Mouse (Mus musculus): ENCODE measurements at regions not wholly inside any gene's neighbourhood (a gene's known extent, or its start where the extent isn't known, plus 50 kb on each side); places are given as distances from the start of the nearest gene placed in this dataset.
A peak's percentile ranks its signal among the peaks of the same experiment; 100 is the strongest.

DNA sequence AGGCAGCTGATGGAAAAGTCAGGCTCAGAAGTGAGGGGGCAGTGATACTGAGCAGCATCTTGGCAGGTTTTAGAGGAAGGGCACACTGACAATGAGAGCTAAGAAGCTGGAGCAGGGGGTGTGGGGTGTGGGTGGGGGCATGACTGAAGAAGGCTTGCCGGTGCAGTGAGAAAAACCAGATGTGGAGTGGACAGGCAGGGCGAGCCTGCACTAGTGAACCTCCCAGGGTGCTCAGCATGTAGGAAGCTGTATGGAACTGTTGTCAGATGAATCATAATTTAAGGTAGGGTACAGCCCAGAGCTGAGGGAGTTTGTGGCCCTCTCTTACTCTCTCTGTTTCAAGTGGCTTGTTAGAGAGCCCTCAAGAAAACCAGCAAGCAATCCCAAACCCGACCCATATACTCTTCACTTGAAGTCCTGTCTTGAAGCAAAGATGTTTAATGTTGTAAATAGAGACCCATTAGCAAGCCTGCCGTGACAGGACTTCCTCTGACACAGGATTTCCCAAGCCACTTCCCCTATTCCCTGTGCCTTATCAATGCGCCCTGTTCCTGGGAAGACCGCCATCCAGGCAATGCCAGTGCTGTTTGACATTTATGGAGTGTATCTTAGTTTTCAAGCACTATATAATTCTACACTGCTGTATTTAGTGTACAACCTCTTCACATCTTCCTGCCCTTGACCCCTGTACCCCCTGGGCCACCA lies 90.4 kb upstream of the Npvf start:
- no peak overlapping the region for H3K4me2 ChIP-seq (ENCODE audit: low read depth)
- H3K4me3 ChIP-seq (ENCODE audit: low read depth, low read length), result no peak overlapping the region
- no peak overlapping the region for H3K27ac ChIP-seq (ENCODE audit: low read depth, low read length)
- no peak overlapping the region for H3K9ac ChIP-seq (ENCODE audit: low read length)
- no peaks in the 10 kb centered on the region for H3K27me3 ChIP-seq (ENCODE audit: control insufficient read depth, insufficient read depth, low read length)
- no peaks in the 10 kb centered on the region for H3K36me3 ChIP-seq (ENCODE audit: control insufficient read depth, insufficient read depth, low read length)
- WGBS, result 67% methylated on average over 6 of the region's 6 CpGs
- ATAC-seq (ENCODE audit: insufficient read depth, low FRiP score, low TSS enrichment) (no peak), DNase-seq (ENCODE audit: low spot score) (no peak)
- H3K4me1 ChIP-seq (ENCODE audit: control insufficient read depth, insufficient read depth, low read length), result no peaks in the 10 kb centered on the region
- no peaks in the 10 kb centered on the region for H3K9me3 ChIP-seq (ENCODE audit: control insufficient read depth, low read length)

DNA sequence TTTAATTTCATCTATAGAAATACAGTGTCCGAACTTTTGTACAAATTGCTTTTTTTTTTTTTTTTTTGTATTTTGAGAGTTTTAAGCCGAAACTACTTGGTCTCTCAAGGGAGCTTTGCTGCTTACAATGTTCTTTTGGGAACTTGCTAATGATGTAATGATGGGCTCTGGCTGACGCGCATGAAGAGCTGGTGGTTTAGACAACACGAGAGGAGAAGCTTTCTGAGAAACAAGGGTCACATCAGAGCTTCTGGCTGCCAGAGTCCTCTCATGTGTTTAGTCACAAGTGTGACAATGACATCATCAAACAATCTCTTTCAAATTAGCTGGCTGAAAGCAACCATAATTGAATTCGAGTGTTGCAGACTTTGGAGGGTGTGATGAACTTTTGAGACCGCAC lies 98.9 kb upstream of the Npvf start:
- ATAC-seq (ENCODE audit: insufficient read depth, low FRiP score, low TSS enrichment), result no peak
- Histone ChIP-seq H3K9ac (ENCODE audit: low read length) (no peak overlapping the region), H3K4me3 (ENCODE audit: low read depth, low read length) (no peak overlapping the region), H3K36me3 (ENCODE audit: control insufficient read depth, insufficient read depth, low read length) (no peaks in the 10 kb centered on the region), H3K9me3 (ENCODE audit: control insufficient read depth, low read length) (no peaks in the 10 kb centered on the region), H3K27ac (ENCODE audit: low read depth, low read length) (no peak overlapping the region), H3K4me2 (ENCODE audit: low read depth) (no peak overlapping the region), H3K27me3 (ENCODE audit: control insufficient read depth, insufficient read depth, low read length) (no peaks in the 10 kb centered on the region), H3K4me1 (ENCODE audit: control insufficient read depth, insufficient read depth, low read length) (no peaks in the 10 kb centered on the region)
- DNase-seq (ENCODE audit: low spot score), result no peak
- 88% methylated on average over 7 of the region's 7 CpGs for WGBS

DNA sequence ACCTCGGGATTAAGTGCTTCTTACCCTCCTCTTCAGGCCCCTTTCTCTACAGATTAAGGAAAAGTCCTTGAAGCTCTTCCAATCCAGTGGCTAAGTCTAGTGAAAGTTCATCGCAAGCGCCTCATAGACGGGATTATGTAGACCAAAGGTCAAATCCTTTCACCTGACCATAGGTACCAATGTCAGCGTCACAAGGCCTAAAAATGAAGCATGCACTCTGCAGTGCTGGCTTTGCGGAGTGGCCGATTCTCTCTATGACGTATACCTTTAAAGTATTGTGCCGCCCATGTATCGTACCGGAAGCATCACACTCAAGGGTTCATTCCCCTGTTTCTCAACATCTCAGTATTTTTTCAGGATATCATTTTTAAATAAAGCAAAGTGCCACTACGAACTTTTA lies 100.5 kb upstream of the Npvf start:
- Histone ChIP-seq H3K9me3 (ENCODE audit: control insufficient read depth, low read length) (no peaks in the 10 kb centered on the region), H3K4me2 (ENCODE audit: low read depth) (no peak overlapping the region), H3K9ac (ENCODE audit: low read length) (no peak overlapping the region), H3K27ac (ENCODE audit: low read depth, low read length) (no peak overlapping the region), H3K4me3 (ENCODE audit: low read depth, low read length) (no peak overlapping the region), H3K27me3 (ENCODE audit: control insufficient read depth, insufficient read depth, low read length) (no peaks in the 10 kb centered on the region), H3K36me3 (ENCODE audit: control insufficient read depth, insufficient read depth, low read length) (no peaks in the 10 kb centered on the region), H3K4me1 (ENCODE audit: control insufficient read depth, insufficient read depth, low read length) (no peaks in the 10 kb centered on the region)
- DNase-seq (ENCODE audit: low spot score) (no peak), ATAC-seq (ENCODE audit: insufficient read depth, low FRiP score, low TSS enrichment) (no peak)
- 94% methylated on average over 12 of the region's 12 CpGs for WGBS

DNA sequence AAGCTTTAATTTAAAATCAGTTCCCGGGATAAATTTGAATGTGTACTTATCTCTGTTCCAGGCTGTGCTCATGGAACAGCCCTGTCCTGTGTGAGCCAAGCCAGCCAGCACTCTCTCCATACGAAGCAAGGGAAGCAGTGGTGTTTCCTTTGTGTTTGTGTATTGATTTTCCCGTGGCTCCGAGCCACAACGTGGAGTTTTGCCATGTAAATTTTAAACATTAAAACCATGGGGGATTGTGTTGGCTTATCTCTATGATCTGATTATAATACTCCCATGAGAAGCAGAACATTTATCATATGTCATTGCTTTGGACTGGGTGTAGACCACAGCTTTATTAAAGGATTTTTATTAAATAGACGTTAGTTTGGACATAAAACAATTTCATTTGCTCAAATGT lies 106.1 kb upstream of the Npvf start:
- no peak overlapping the region for H3K4me2 ChIP-seq (ENCODE audit: low read depth)
- no peaks in the 10 kb centered on the region for H3K36me3 ChIP-seq (ENCODE audit: control insufficient read depth, insufficient read depth, low read length)
- WGBS, result 82% methylated on average over 6 of the region's 6 CpGs
- H3K9ac ChIP-seq (ENCODE audit: low read length), result no peak overlapping the region
- no peak for ATAC-seq (ENCODE audit: insufficient read depth, low FRiP score, low TSS enrichment)
- no peak overlapping the region for H3K4me3 ChIP-seq (ENCODE audit: low read depth, low read length)
- no peak for DNase-seq (ENCODE audit: low spot score)
- no peaks in the 10 kb centered on the region for H3K9me3 ChIP-seq (ENCODE audit: control insufficient read depth, low read length)
- H3K27ac ChIP-seq (ENCODE audit: low read depth, low read length), result no peak overlapping the region
- H3K4me1 ChIP-seq (ENCODE audit: control insufficient read depth, insufficient read depth, low read length), result no peaks in the 10 kb centered on the region
- no peaks in the 10 kb centered on the region for H3K27me3 ChIP-seq (ENCODE audit: control insufficient read depth, insufficient read depth, low read length)

DNA sequence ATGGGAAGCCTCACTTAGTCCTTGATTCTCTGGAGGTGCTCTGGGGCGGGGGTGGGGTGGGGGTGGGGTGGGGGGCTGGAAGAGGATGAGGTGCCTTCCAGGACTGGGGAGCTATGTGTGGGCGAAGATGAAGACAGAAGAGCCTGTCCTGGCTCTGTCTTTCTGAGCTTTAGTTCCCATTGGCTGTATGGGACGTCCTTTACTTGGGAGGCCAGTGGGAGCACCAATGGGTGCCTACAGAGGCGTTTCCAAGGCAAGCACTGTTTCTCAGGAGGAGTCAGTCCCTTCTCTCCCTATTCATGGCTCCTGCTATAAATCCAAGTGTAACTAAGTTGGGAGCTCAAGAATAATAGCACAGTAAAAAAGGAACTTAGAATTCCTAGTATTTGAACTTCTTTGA lies 108.9 kb upstream of the Npvf start:
- Histone ChIP-seq H3K36me3 (ENCODE audit: control insufficient read depth, insufficient read depth, low read length) (no peaks in the 10 kb centered on the region), H3K27me3 (ENCODE audit: control insufficient read depth, insufficient read depth, low read length) (no peaks in the 10 kb centered on the region), H3K4me2 (ENCODE audit: low read depth) (no peak overlapping the region), H3K4me3 (ENCODE audit: low read depth, low read length) (no peak overlapping the region), H3K27ac (ENCODE audit: low read depth, low read length) (no peak overlapping the region), H3K9me3 (ENCODE audit: control insufficient read depth, low read length) (no peaks in the 10 kb centered on the region), H3K4me1 (ENCODE audit: control insufficient read depth, insufficient read depth, low read length) (peaks cover 3% of the 10 kb centered on the region; the same call in 1 of the 2 replicates), H3K9ac (ENCODE audit: low read length) (no peak overlapping the region)
- 35% methylated on average over 4 of the region's 4 CpGs for WGBS
- peak; percentile 44 for DNase-seq (ENCODE audit: low spot score)
- ATAC-seq (ENCODE audit: insufficient read depth, low FRiP score, low TSS enrichment), result peak; percentile 93

DNA sequence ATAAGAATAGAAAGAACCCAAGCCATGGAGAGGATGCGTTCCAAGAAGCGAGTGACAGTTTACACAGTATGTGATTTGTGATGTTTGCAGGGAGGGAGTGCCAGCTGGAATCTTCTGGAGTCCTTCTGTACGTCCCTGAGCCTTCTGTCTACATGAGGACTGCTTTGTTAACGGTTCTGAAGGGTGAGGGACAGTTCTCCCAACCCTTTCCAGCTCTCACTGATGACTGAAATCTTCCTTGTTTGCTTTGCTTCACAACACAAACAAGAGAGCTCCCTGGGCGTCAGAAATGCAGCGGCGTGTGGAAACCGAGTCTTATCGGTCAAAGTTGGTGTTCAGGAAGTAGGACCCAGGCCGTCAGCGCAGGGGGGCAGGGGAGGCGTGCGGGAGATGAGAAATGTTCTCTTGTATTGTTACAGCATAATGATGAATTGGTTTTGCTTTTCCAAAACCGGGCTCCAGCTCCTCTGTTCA lies 112.2 kb upstream of the Npvf start:
- no peak overlapping the region for H3K9ac ChIP-seq (ENCODE audit: low read length)
- no peaks in the 10 kb centered on the region for H3K9me3 ChIP-seq (ENCODE audit: control insufficient read depth, low read length)
- 54% methylated on average over 14 of the region's 14 CpGs for WGBS
- H3K4me3 ChIP-seq (ENCODE audit: low read depth, low read length), result no peak overlapping the region
- H3K27me3 ChIP-seq (ENCODE audit: control insufficient read depth, insufficient read depth, low read length), result no peaks in the 10 kb centered on the region
- no peak overlapping the region for H3K4me2 ChIP-seq (ENCODE audit: low read depth)
- H3K36me3 ChIP-seq (ENCODE audit: control insufficient read depth, insufficient read depth, low read length), result no peaks in the 10 kb centered on the region
- H3K4me1 ChIP-seq (ENCODE audit: control insufficient read depth, insufficient read depth, low read length), result peaks cover 3% of the 10 kb centered on the region; the same call in 1 of the 2 replicates
- peak; percentile 40 for DNase-seq (ENCODE audit: low spot score)
- H3K27ac ChIP-seq (ENCODE audit: low read depth, low read length), result peak overlapping the region; percentile 3; the same call in 1 of the 2 replicates
- ATAC-seq (ENCODE audit: insufficient read depth, low FRiP score, low TSS enrichment), result no peak

DNA sequence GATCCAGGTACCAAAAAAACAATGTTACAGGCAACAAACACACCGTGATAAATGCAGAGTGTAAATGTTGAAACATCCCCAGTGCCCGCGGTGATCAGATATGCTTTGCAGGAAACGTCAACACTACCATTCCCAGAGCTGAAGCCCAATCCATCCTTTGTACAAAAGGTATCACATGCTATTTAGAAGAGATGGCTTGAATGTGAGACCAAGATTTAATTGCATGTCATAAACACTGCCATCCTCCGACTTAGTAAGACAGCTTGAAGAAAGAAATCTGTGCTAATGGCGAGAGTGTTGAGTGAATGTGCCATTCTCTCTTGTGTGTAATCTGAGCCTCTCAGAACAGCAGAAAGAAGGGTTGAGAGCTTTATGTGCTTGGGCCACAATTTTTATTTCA lies 112.9 kb upstream of the Npvf start:
- no peak for DNase-seq (ENCODE audit: low spot score)
- no peak overlapping the region for H3K9ac ChIP-seq (ENCODE audit: low read length)
- peaks cover 3% of the 10 kb centered on the region; the same call in 1 of the 2 replicates for H3K4me1 ChIP-seq (ENCODE audit: control insufficient read depth, insufficient read depth, low read length)
- 0 out of 2 replicates have a peak overlapping the region, but pooled peaks have one; percentile 11 for H3K27ac ChIP-seq (ENCODE audit: low read depth, low read length)
- H3K36me3 ChIP-seq (ENCODE audit: control insufficient read depth, insufficient read depth, low read length), result no peaks in the 10 kb centered on the region
- 44% methylated on average over 6 of the region's 6 CpGs for WGBS
- no peak overlapping the region for H3K4me2 ChIP-seq (ENCODE audit: low read depth)
- ATAC-seq (ENCODE audit: insufficient read depth, low FRiP score, low TSS enrichment), result no peak
- H3K4me3 ChIP-seq (ENCODE audit: low read depth, low read length), result no peak overlapping the region
- H3K9me3 ChIP-seq (ENCODE audit: control insufficient read depth, low read length), result no peaks in the 10 kb centered on the region
- H3K27me3 ChIP-seq (ENCODE audit: control insufficient read depth, insufficient read depth, low read length), result no peaks in the 10 kb centered on the region

DNA sequence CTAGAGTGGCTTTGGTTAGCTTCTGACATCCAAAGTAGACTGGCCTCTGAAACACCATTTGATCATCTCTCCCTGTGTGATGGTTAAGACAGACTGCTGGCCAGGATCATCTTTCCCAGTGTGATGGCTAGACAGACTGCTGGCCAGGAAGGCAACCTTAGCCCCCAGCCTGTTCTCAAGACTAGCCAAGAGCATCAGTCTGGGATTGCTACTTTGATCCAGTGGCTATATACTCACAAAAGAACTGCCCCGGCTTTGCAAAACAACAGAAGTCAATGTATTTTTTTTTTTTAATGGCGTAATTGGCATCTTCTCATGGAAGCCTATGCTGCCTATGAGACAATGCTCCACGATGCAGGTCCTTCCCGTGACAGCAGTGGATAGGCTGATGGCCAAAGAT lies 113.6 kb upstream of the Npvf start:
- Histone ChIP-seq H3K9ac (ENCODE audit: low read length) (no peak overlapping the region), H3K4me1 (ENCODE audit: control insufficient read depth, insufficient read depth, low read length) (peaks cover 3% of the 10 kb centered on the region; the same call in 1 of the 2 replicates), H3K9me3 (ENCODE audit: control insufficient read depth, low read length) (no peaks in the 10 kb centered on the region), H3K4me3 (ENCODE audit: low read depth, low read length) (no peak overlapping the region), H3K36me3 (ENCODE audit: control insufficient read depth, insufficient read depth, low read length) (no peaks in the 10 kb centered on the region), H3K27me3 (ENCODE audit: control insufficient read depth, insufficient read depth, low read length) (no peaks in the 10 kb centered on the region), H3K27ac (ENCODE audit: low read depth, low read length) (no peak overlapping the region), H3K4me2 (ENCODE audit: low read depth) (no peak overlapping the region)
- 86% methylated on average over 4 of the region's 4 CpGs for WGBS
- ATAC-seq (ENCODE audit: insufficient read depth, low FRiP score, low TSS enrichment), result no peak
- DNase-seq (ENCODE audit: low spot score), result no peak

DNA sequence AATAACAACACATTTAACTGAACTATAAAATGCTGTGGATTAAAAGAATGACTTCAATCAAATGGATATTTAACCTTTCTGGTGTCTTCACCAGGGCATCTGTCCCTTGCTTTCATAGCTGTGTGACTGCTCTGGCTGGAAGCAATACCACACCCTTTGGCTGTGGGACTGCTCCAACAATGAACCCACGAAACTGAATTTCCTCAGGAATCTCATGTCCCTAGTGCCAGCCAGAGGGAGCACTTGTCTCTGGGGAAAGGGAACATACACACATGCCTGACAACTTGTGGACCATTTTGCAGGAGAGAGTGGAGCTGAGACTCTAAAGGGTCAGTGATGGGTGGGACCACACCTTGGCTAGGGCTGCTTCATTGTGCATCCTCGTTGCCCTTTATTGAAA lies 114.9 kb upstream of the Npvf start:
- no peak overlapping the region for H3K27ac ChIP-seq (ENCODE audit: low read depth, low read length)
- ATAC-seq (ENCODE audit: insufficient read depth, low FRiP score, low TSS enrichment), result no peak
- peaks cover 3% of the 10 kb centered on the region; the same call in 1 of the 2 replicates for H3K4me1 ChIP-seq (ENCODE audit: control insufficient read depth, insufficient read depth, low read length)
- H3K27me3 ChIP-seq (ENCODE audit: control insufficient read depth, insufficient read depth, low read length), result no peaks in the 10 kb centered on the region
- no peak overlapping the region for H3K4me3 ChIP-seq (ENCODE audit: low read depth, low read length)
- no peaks in the 10 kb centered on the region for H3K36me3 ChIP-seq (ENCODE audit: control insufficient read depth, insufficient read depth, low read length)
- no peak overlapping the region for H3K9ac ChIP-seq (ENCODE audit: low read length)
- no peaks in the 10 kb centered on the region for H3K9me3 ChIP-seq (ENCODE audit: control insufficient read depth, low read length)
- no peak for DNase-seq (ENCODE audit: low spot score)
- no peak overlapping the region for H3K4me2 ChIP-seq (ENCODE audit: low read depth)
- WGBS, result 88% methylated on average over 2 of the region's 2 CpGs
